Mouse (Mus musculus) olfactory bulb, adult 2 months (tissue): ENCODE data around the gene Spred1. TPM values are rescaled to one million over a fixed set of nuclear protein-coding genes. Genes with fewer than 3 reads are reported as not detected.
"Not testable (repeated sequence)": the region's sequence is repeated elsewhere in the genome, so short reads cannot be mapped to it uniquely, and the experiment has no call there.

Experiments
- H3K27ac ChIP-seq: fragments of 200-500 bp; 2 replicates; pipeline ENCODE4 v1.5.1; 2012; ENCODE audit warnings: low read depth, low read length; ENCODE audit not compliant: insufficient read depth
- H3K4me1 ChIP-seq: fragments of 200-500 bp; 2 replicates; pipeline ENCODE4 v1.6.1; 2012; ENCODE audit warnings: low read length; ENCODE audit not compliant: control insufficient read depth, insufficient read depth
- H3K4me3 ChIP-seq: fragments of 200-500 bp; 2 replicates; pipeline ENCODE4 v1.5.1; 2012; ENCODE audit warnings: mild to moderate bottlenecking, low read depth, low read length, moderate library complexity; ENCODE audit not compliant: insufficient read depth
- CTCF ChIP-seq: fragments of 200-500 bp; IDR thresholded peaks from 2 replicates; pipeline ENCODE4 v1.5.1; 2012; ENCODE audit warnings: low read depth, mild to moderate bottlenecking, low read length, moderate library complexity; ENCODE audit not compliant: insufficient read depth
- POLR2A ChIP-seq: fragments of 200-500 bp; IDR thresholded peaks from 2 replicates; pipeline ENCODE4 v1.6.1; 2012; ENCODE audit warnings: mild to moderate bottlenecking, low read depth, low read length, moderate library complexity; ENCODE audit not compliant: insufficient read depth
- WGBS: fragments of 180-500 bp; shearing (Covaris S2); methylation state at CpG from one replicate; pipeline ENCODE4 v1.1.7; 2018; 5-methylcytosine and 5-hydroxymethylcytosine counted together
- polyA plus RNA-seq: library from polyadenylated mRNA; stranded (reverse); fragments of >200 nt; gene quantifications from 2 replicates; pipeline ENCODE4 v1.2.4, GENCODE M21; 2012; ENCODE audit warnings: low replicate concordance; ENCODE audit not compliant: missing spikeins, insufficient read depth, insufficient read length

The Spred1 gene
- polyA plus RNA-seq, 1 experiment = 67.2 TPM

DNA sequence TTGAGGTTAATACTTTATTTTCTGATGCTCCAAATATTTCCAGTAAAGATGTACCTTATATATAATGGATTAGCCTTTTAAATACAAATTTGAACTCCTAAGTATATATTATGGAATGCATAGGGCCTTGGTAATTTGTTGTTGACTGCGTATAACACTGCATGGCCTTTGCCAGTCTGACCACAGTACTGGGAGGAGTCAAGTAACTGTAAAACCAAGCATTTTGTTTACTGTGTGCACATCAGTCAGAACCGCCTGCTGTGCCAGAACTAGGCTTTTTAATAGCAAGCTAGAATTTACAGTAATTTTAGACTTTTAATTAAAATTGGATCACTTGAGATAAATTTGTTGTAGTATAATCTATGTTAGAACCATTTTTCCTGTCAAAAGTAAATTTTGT, 3.7 kb downstream of the Spred1 start:
- Histone ChIP-seq H3K4me3 (no peak overlapping the region), H3K27ac (no peak overlapping the region), H3K4me1 (peaks cover 2% of the 10 kb centered on the region; the same call in 1 of the 2 replicates)
- no peak for TF ChIP-seq POLR2A
- TF ChIP-seq CTCF = no peak
- 28% methylated on average over 2 of the region's 2 CpGs for WGBS

DNA sequence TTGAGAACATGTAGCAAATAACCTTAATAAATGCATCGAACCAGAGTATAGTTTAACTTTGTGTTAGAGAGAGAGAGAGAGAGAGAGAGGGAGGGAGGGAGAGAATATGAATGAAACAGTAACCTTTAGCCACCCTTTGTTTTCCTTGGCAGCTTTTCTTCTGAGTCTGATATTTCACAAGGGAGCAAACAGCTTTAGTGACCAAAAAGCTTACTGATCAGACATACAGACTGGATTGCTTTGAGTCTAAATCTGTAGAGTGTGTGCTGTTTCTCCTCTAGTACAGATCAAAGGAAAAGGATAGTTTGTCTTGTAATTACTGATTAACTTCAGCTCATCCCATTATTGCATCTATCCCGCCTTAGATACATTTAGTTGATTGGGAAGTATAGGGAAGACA, 8.0 kb downstream of the Spred1 start:
- no peak overlapping the region for H3K4me3 ChIP-seq
- peaks cover 2% of the 10 kb centered on the region; the same call in 1 of the 2 replicates for H3K4me1 ChIP-seq
- H3K27ac ChIP-seq = no peak overlapping the region
- WGBS = 63% methylated on average over 2 of the region's 2 CpGs
- no peak for TF ChIP-seq CTCF
- no peak for TF ChIP-seq POLR2A

DNA sequence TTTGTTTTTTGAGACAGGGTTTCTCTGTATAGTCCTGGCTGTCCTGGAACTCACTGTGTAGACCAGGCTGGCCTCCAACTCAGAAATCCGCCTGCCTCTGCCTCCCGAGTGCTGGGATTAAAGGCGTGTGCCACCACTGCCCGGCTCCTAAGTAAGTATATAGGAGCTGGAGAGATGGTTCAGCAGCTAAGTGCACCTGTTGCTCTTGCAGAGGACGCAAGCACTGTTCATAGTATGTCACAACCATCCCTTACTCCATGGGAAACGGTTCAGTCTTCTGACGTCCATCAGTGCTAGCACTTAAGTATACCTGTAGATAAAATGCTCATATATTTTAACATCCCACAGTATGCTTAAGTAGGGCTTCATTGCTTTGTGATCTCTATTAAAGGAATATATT, 9.9 kb downstream of the Spred1 start:
- not testable (repeated sequence) for H3K4me3 ChIP-seq, H3K27ac ChIP-seq, H3K4me1 ChIP-seq
- 90% methylated on average over 7 of the region's 7 CpGs for whole genome bisulfite sequencing

DNA sequence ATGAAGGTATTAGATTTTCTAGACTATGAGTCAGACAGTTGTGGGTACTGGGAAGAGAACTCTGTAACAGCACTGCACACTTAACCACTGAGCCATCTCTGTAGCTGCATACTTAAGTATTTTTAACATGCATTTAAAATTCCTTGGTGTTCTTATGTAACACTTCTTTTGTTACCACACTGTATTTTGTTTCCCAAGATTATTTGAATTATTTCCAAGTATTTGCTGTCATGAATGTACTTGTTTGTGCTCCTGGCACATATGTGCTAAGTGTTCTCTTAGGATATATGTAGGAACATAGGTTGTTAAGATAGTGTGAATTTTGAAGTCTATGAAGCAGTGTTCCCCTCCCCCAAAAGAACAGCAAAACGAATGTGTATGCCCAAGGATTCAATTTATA, 10.7 kb downstream of the Spred1 start:
- 29% methylated on average over 1 of the region's 1 CpGs for WGBS
- H3K27ac ChIP-seq = no peak overlapping the region
- no peak overlapping the region for H3K4me3 ChIP-seq
- peaks cover 2% of the 10 kb centered on the region; the same call in 1 of the 2 replicates for H3K4me1 ChIP-seq
- no peak for TF ChIP-seq POLR2A
- no peak for TF ChIP-seq CTCF

DNA sequence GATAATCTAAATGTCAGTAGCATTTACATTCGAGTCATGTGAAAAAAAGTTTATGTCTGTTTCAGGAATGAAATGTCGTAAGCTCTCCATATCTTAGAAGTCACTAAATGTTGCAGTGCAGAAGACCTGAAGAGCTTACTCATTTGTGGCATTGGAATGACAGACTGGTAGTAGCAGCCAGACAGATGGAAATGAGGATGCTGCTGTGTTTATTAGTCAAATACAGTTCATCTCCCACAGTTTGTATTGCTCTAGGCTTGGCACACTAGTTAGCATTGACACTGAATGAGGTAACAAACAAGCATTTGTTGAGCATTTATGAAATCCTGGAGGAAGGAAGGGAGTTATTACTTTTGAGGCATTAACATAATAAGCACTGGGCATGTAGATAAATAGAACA, 12.4 kb downstream of the Spred1 start:
- Histone ChIP-seq H3K4me1 (no peaks in the 10 kb centered on the region), H3K4me3 (no peak overlapping the region), H3K27ac (no peak overlapping the region)
- TF ChIP-seq POLR2A (no peak), CTCF (no peak)
- WGBS = 78% methylated on average over 2 of the region's 2 CpGs

DNA sequence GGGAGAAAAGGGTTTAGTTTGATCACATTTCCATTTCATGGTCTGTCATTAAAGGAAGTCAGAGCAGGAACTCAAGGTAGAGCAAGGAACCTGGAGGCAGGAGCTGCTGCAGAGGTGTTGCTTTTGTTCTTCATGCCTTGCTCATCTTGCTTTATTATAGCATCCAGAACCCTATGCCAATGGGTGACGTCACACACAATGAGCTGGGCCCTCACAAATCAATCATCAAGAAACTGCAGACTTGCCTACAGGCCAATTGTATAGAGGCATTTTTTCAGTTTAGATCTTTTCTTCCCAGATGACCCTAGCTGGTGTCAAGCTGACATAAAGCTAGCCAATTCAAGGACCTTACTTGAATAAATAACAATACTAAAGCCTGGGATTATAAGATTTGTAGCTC, 16.6 kb downstream of the Spred1 start:
- TF ChIP-seq POLR2A = no peak
- no peak for TF ChIP-seq CTCF
- no peak overlapping the region for H3K27ac ChIP-seq
- 46% methylated on average over 1 of the region's 1 CpGs for WGBS
- no peaks in the 10 kb centered on the region for H3K4me1 ChIP-seq
- no peak overlapping the region for H3K4me3 ChIP-seq

DNA sequence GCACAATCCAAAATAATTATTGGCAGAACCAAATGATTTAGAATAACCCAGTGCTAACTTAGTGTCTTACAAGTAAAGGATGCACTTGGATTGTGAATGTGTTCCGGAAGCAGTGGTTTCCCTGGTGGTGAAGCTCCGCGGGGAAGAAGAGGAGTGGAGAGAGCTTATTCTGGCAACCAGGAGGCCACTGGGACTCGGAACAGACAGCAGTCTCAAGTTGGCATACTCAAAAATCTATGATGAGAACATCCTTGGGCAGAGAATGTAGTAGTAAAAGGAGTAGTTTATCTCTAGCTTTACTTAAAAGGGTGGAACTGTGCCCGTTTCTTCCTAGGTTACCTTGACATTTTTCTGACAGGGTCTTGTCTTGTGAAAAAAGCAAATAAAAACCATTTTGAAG, 17.8 kb downstream of the Spred1 start:
- H3K27ac ChIP-seq = no peak overlapping the region
- WGBS = 71% methylated on average over 5 of the region's 5 CpGs
- TF ChIP-seq CTCF (no peak), POLR2A (no peak)
- H3K4me3 ChIP-seq = no peak overlapping the region
- no peaks in the 10 kb centered on the region for H3K4me1 ChIP-seq

DNA sequence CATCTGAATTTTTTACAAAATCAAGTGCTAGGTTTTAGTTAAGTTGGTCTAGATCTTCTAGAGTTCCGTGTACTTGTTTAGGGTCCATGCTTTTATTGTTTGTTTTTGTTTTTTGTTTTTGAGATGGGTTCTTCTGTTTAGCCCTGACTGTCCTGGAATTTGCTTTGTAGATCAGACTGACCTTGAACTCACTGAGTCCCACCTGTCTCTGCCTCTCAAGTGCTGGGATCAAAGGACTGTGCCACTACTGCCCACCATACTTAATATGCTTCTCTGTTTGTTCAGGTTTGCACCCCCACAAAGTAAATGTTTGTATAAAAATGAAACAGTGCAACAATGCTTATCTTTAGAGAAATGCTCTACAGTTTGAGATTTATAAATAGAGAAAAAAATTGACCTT, 18.8 kb downstream of the Spred1 start:
- Histone ChIP-seq H3K4me3 (no peak overlapping the region), H3K4me1 (no peaks in the 10 kb centered on the region), H3K27ac (no peak overlapping the region)
- TF ChIP-seq POLR2A = no peak
- no peak for TF ChIP-seq CTCF
- 72% methylated on average over 1 of the region's 1 CpGs for WGBS

DNA sequence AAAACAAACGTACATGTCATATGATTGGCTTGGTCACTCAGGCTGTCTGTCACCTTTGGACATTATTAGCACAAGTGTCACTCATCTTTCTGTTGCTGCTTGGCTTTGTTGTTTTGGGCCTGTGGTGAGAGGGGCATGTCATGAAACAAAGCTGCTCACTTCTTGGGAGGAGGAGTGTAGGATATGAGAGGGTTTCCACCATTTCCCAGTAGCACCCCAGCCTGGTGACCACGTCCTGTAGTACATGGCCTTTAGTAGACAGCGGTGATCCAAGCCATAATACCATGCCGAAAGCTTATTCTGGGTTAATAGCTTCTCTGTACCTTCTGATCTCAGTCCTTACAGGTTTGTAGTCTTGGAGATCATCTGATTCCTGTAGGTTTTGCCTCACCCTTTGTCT, 21.9 kb downstream of the Spred1 start:
- Histone ChIP-seq H3K27ac (no peak overlapping the region), H3K4me3 (no peak overlapping the region), H3K4me1 (no peaks in the 10 kb centered on the region)
- no peak for TF ChIP-seq POLR2A
- no peak for TF ChIP-seq CTCF
- 87% methylated on average over 4 of the region's 4 CpGs for WGBS

DNA sequence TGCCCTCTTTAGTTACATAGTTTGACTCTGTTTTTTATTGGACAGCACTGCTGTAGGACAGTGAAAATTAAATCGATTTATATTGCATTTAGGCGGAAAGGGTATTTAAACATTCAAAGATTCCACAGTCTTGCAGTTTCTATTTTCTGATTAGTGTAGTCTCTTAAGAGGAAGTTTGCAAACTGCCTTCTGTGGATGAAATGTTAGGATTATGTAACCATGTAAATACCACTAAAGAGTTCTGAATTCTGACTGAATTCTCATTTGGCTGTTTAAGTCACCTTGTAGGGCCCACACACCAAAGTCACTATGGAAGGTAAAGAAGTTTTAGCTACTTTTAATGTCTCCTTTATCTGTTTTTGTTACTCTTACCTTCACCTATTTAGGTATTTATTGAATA, 24.9 kb downstream of the Spred1 start:
- peaks cover 3% of the 10 kb centered on the region; the same call in 1 of the 2 replicates for H3K4me1 ChIP-seq
- H3K27ac ChIP-seq = no peak overlapping the region
- WGBS = 82% methylated on average over 2 of the region's 2 CpGs
- H3K4me3 ChIP-seq = no peak overlapping the region
- TF ChIP-seq CTCF (no peak), POLR2A (no peak)
